Mouse (Mus musculus): Measurements from ENCODE around the gene Fsip1. TPM values are rescaled to one million over a fixed set of nuclear protein-coding genes. Genes with fewer than 3 reads are reported as not detected.
"Not testable (repeated sequence)": the region's sequence is repeated elsewhere in the genome, so short reads cannot be mapped to it uniquely, and the experiment has no call there.

The Fsip1 gene
- polyA plus RNA-seq, 1 experiment from 2014 or later = 1.2 TPM

DNA sequence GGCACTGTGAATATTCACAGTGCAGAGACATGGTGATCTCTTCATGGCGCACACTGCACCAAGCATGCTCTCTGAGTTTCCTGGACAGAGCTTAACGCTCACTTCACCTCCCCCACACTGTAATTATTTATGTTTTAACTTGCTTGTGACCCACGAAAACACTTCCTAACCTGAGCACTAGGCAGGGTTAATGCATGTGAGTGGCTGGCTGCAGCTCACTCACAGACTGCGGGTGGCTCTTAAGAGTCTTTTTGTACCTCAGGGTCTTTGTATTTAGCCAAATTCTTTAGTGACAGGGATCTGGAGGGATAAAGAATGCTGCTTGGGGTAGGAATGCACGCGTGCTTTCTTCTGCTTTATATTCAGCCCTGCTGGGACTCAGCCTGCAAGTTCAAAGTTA is 96.2 kb downstream of the Fsip1 start:
- Histone ChIP-seq H3K4me3 (no peak overlapping the region), H3K4me1 (peaks cover 54% of the 10 kb centered on the region), H3K27ac (peak overlapping the region; percentile 50; the same call in 1 of the 2 replicates), H3K36me3 (no peaks in the 10 kb centered on the region), H3K27me3 (ENCODE audit: low read depth, poor library complexity, severe bottlenecking) (no peaks in the 10 kb centered on the region), H3K9me3 (replicated peaks) (no peaks in the 10 kb centered on the region)
- no peak for DNase-seq (ENCODE audit: low spot score)
- WGBS = 29% methylated on average over 6 of the region's 6 CpGs

DNA sequence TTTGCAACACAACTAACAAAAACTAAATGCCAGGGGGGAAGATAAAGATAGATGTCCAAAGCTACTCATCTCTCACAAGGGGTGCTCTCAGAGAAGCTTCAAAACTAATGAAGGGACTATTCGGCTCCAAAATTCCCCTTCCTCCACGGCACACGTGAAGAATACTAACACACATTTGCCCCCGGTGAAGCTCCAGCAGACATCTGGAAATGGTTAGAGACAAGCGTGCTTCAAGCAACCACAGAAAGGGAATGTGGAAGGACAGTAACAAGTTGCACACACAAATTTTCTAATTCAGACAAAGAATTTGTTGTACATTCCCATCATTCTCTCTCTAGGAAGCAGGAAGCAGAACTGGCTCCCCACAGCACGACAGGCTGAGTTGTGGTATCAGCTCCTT is 97.6 kb downstream of the Fsip1 start:
- no peaks in the 10 kb centered on the region for H3K27me3 ChIP-seq (ENCODE audit: low read depth, poor library complexity, severe bottlenecking)
- 20% methylated on average over 6 of the region's 6 CpGs for WGBS
- H3K9me3 ChIP-seq (replicated peaks) = no peaks in the 10 kb centered on the region
- H3K4me1 ChIP-seq = peaks cover 52% of the 10 kb centered on the region
- H3K27ac ChIP-seq = no peak overlapping the region; the same call in none of the 2 replicates
- peak; percentile 39 for DNase-seq (ENCODE audit: low spot score)
- H3K36me3 ChIP-seq = no peaks in the 10 kb centered on the region
- no peak overlapping the region for H3K4me3 ChIP-seq

DNA sequence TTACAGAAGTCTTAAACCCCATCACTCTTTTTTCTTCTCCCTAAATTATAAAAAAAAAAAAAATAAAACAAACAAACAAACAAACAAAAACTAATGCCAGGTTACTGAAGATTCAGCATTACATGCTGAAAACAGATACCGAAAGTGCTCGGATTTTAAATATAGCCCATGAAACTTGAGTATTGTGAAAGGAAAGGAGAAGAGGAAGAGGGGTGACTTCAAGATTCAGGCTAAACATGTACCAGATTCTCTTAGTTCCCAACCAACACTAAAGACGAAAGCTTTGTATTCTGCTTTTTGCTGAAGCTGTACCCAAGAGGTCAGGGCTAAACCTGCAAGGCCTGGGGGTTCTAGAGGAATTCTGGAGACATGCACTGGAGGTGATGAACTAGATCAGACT is 98.7 kb downstream of the Fsip1 start:
- 94% methylated on average over 3 of the region's 3 CpGs for WGBS
- no peak overlapping the region for H3K27ac ChIP-seq
- peaks cover 46% of the 10 kb centered on the region for H3K4me1 ChIP-seq

DNA sequence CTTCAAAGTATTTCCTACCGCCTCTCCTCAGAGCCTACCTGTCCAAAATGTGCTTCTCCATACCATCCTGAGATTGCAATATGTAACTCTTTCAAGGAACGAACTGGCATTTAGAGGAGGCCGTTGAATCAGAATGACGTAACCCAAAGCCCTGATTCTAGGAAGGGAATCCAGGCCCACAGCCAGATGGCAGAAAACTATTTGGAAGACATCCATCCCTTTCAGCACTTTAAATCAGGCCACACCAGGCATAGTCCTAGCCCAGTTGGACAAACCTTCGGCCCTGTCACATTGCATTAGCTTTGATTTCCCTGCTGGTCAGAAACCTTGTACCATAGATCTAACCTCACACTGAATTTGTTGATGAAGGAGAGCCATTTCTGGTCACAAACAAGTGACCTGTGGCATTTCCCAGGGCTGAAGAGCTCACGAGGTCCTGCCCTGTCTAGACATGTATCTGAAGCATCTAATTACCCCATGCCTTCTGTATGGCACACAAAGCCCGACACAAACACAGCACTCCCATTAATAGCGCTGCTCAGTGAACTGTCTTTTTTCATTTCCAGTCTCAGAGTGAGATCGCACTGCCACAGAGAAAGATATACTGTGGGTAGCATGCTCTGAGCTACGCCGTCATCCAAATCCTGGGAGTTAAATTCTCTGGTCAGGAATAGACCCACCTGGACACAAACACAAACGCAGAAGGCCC is 106.8 kb downstream of the Fsip1 start:
- no peaks in the 10 kb centered on the region for H3K27me3 ChIP-seq (ENCODE audit: low read depth, poor library complexity, severe bottlenecking)
- no peak overlapping the region for H3K27ac ChIP-seq
- DNase-seq (ENCODE audit: low spot score) = no peak
- no peaks in the 10 kb centered on the region for H3K36me3 ChIP-seq
- H3K9me3 ChIP-seq (replicated peaks) = no peaks in the 10 kb centered on the region
- H3K4me3 ChIP-seq = no peak overlapping the region
- H3K4me1 ChIP-seq = peaks cover 3% of the 10 kb centered on the region; the same call in 1 of the 2 replicates
- 81% methylated on average over 12 of the region's 12 CpGs for WGBS

More for the DNA sequence above, 98.7 kb downstream of the Fsip1 start:
- Histone ChIP-seq H3K36me3 (no peaks in the 10 kb centered on the region), H3K9me3 (replicated peaks) (no peaks in the 10 kb centered on the region), H3K27me3 (ENCODE audit: low read depth, poor library complexity, severe bottlenecking) (no peaks in the 10 kb centered on the region), H3K4me3 (no peak overlapping the region)
- no peak for DNase-seq (ENCODE audit: low spot score)

DNA sequence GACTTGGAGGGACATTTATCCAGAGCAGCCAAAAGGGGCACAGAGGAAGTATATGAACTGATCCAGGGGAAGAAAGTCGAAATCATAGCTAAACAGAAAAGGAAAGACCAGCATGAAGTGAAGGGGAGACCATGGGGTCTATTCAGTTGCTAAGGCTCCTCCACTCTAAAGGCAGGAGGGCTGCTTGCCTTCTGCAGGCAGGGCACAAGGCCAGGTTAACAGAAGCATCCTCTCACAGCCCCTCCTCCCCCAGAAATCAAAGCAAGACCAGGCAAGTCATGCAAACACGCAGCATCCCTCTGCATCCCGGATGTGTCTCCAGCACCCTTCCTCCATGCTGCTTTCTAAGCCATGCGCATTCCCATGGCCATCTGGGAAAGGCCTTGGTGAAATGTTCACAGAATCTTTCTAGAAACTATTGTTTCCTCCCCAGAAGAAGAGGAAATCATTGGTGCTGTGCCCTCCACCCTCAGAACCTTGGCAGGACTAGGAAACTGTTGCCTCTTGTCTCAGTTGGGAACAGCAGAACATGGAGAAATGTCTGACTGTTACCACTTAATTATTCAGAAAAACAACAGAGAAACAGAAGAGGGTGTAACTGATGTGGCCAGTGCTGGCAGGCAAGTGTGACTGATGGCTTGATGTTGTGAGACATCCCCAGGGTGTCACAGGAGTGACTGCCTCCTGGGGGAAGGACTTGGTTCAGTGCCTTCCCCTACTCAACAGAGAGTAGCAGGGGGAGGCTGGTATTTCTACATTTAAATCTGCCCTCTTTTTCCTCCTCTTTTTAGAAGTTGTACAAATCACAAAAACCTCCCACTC is 108.2 kb downstream of the Fsip1 start:
- WGBS = 53% methylated on average over 4 of the region's 4 CpGs
- H3K36me3 ChIP-seq = no peaks in the 10 kb centered on the region
- H3K4me1 ChIP-seq = peaks cover 3% of the 10 kb centered on the region; the same call in 1 of the 2 replicates
- no peak overlapping the region for H3K27ac ChIP-seq
- no peaks in the 10 kb centered on the region for H3K9me3 ChIP-seq (replicated peaks)
- H3K4me3 ChIP-seq = no peak overlapping the region
- DNase-seq (ENCODE audit: low spot score) = no peak
- H3K27me3 ChIP-seq (ENCODE audit: low read depth, poor library complexity, severe bottlenecking) = no peaks in the 10 kb centered on the region

DNA sequence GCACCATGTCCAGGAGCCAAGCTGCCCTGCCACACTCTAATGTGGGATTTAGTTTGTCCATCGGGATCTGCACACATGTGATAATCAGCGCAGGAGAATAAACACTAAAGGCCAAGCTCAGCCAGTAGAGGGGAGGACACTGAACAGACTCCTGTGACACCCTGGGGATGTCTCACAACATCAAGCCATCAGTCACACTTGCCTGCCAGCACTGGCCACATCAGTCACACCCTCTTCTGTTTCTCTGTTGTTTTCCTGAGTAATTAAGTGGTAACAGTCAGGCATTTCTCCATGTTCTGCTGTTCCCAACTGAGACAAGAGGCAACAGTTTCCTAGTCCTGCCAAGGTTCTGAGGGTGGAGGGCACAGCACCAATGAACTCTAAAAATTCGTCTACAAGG is 109.0 kb downstream of the Fsip1 start:
- not testable (repeated sequence) for H3K36me3 ChIP-seq; H3K9me3 ChIP-seq (replicated peaks); H3K4me1 ChIP-seq; H3K27ac ChIP-seq; H3K27me3 ChIP-seq (ENCODE audit: low read depth, poor library complexity, severe bottlenecking); H3K4me3 ChIP-seq; DNase-seq (ENCODE audit: low spot score)
- WGBS = 58% methylated on average over 3 of the region's 3 CpGs

DNA sequence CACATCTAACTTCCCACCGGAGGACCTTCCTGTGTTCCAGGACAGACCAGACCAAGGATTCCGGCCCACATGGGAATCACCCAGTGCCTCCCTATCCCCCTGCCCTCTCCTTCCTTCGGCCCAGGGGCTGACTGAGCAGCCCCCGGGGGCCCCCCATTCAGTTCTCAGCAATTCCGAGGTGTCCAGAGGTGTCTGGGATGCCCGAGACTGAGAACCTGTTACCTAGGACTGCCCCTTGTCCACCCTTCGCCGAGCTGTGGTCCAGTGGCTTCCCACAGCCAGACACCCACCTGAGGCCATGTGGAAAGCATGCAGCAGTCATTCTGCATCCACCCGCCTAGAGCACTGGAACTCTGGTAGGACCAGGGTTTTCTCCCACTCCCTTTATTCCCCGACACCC is 115.1 kb downstream of the Fsip1 start:
- H3K36me3 ChIP-seq = no peaks in the 10 kb centered on the region
- WGBS = 90% methylated on average over 10 of the region's 10 CpGs
- peaks cover 2% of the 10 kb centered on the region; the same call in 1 of the 2 replicates for H3K4me1 ChIP-seq
- H3K9me3 ChIP-seq (replicated peaks) = no peaks in the 10 kb centered on the region
- no peak overlapping the region for H3K27ac ChIP-seq
- no peak overlapping the region for H3K4me3 ChIP-seq
- no peaks in the 10 kb centered on the region for H3K27me3 ChIP-seq (ENCODE audit: low read depth, poor library complexity, severe bottlenecking)
- DNase-seq (ENCODE audit: low spot score) = no peak

DNA sequence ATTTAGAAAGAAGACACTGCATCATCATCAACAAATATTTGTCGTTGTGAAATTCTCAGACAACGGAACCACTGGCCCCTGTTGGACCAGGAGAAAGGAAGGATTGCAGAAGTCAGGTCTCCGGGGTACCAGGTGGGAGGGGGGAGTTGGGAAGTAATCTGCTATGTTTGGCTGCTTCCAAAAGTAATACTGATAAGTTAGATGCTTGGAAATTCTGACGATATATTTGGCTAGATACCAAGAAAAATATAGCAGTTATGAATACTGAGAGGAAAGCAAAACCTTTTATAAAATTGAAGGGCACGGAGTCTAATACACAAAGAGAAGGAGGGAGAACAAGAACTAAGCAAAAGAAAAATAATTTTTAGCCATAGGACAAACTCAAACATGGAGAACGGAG is 117.5 kb downstream of the Fsip1 start:
- H3K27me3 ChIP-seq (ENCODE audit: low read depth, poor library complexity, severe bottlenecking) = no peaks in the 10 kb centered on the region
- no peaks in the 10 kb centered on the region for H3K4me1 ChIP-seq
- H3K4me3 ChIP-seq = no peak overlapping the region
- 93% methylated on average over 6 of the region's 6 CpGs for WGBS
- no peak for DNase-seq (ENCODE audit: low spot score)
- H3K36me3 ChIP-seq = no peaks in the 10 kb centered on the region
- no peaks in the 10 kb centered on the region for H3K9me3 ChIP-seq (replicated peaks)
- H3K27ac ChIP-seq = no peak overlapping the region

DNA sequence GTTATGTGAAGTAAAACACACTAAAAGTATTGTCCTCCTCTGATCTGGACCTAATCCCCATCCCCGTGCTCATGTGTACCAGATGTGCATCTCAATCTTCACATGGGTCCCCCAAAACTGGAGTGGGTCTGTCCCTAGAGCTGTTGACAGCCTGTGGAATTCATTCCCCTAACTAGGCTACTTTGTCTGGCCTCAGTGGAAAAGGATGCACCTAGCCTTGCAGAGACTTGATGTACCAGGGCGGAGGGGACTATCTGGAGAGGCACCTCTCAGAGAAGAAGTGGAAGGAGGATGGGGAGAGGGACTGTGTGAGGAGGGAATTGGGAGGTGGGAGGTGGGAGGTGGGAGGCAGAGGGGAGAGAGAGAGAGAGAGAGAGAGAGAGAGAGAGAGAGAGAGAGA is 119.0 kb downstream of the Fsip1 start:
- no peaks in the 10 kb centered on the region for H3K27me3 ChIP-seq (ENCODE audit: low read depth, poor library complexity, severe bottlenecking)
- H3K4me1 ChIP-seq = no peaks in the 10 kb centered on the region
- H3K4me3 ChIP-seq = no peak overlapping the region
- WGBS = 92% methylated on average over 2 of the region's 2 CpGs
- H3K9me3 ChIP-seq (replicated peaks) = no peaks in the 10 kb centered on the region
- H3K36me3 ChIP-seq = no peaks in the 10 kb centered on the region
- DNase-seq (ENCODE audit: low spot score) = no peak
- no peak overlapping the region for H3K27ac ChIP-seq

DNA sequence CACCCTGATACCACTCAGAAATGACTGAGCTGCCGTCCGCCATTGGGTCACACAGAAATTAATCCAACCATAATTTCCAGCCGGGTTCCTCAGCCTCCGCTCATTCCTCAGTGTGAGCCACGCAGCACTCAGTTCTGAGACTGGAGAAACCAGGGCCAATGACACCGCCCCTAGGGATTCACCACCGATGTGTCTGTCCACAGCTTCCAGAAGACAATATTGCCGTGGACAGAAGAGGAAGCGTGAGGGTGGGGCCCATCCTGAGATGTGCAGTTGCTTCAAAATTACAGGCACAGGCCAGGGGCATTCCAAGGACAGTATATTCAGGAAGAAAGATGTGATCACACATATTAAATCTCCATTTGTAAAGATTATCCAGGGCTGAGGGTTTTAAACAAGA is 119.7 kb downstream of the Fsip1 start:
- WGBS = 90% methylated on average over 9 of the region's 9 CpGs
- no peak for DNase-seq (ENCODE audit: low spot score)
- no peak overlapping the region for H3K4me3 ChIP-seq
- H3K9me3 ChIP-seq (replicated peaks) = no peaks in the 10 kb centered on the region
- H3K4me1 ChIP-seq = no peaks in the 10 kb centered on the region
- no peaks in the 10 kb centered on the region for H3K27me3 ChIP-seq (ENCODE audit: low read depth, poor library complexity, severe bottlenecking)
- H3K36me3 ChIP-seq = no peaks in the 10 kb centered on the region
- no peak overlapping the region for H3K27ac ChIP-seq

DNA sequence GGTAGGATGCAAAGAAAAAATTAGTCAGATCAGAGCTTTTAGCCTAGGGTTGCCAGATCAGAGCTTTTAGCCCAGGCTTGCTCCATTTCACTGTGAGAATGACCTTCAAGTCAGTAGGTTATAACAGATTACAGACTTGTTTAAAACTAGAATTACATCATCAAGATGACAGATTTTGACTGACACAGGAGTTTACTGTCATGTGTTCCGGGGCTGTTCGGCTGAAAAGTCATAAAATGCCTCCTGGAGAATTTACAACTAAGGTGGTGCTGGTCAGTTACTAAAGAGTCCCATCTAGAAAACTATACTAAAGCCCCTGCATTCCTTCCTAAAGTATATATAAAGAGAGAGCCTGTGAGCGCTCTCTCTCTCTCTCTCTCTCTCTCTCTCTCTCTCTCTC is 128.5 kb downstream of the Fsip1 start:
- no peaks in the 10 kb centered on the region for H3K27me3 ChIP-seq (ENCODE audit: low read depth, poor library complexity, severe bottlenecking)
- DNase-seq (ENCODE audit: low spot score) = no peak
- H3K4me1 ChIP-seq = peaks cover 22% of the 10 kb centered on the region
- no peak overlapping the region for H3K4me3 ChIP-seq
- no peak overlapping the region for H3K27ac ChIP-seq
- no peaks in the 10 kb centered on the region for H3K9me3 ChIP-seq (replicated peaks)
- WGBS = 39% methylated on average over 3 of the region's 3 CpGs
- peaks cover 19% of the 10 kb centered on the region for H3K36me3 ChIP-seq

DNA sequence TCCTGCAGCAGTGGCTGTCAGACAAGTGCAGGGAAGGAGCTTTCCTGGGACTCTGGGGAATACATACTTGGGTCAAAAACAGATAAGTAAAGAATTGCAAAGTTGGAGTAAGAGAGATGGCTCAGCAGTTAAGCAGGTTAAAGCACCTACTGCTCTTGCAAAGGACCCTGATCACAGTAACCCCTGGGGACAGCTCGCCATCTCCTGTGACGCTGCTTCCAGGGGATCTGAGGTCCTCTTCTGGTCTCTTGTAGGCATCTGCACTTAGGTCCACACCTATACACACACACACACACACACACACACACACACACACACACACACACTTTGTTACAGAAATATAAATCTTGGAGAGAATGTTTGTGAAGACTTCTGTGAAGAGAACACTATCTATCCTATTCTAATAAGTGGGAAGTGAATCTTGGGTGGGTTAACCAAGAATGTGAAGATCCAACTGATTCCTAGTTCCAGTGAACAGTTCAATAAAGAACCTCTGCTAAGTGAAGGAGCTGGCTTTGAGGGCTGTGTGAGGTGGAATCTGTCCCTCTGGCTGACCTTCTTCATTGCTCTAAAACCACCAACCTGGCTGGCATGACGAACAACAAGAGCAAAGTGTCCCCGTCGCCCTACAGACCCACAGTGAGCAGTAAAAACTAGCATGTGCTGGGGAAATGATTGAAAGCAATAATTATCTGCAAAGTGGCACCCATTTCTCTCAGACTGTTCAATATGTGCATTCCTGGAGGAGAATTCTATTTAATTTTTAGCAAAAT is 129.1 kb downstream of the Fsip1 start:
- WGBS = 80% methylated on average over 5 of the region's 5 CpGs
- Histone ChIP-seq H3K27me3 (ENCODE audit: low read depth, poor library complexity, severe bottlenecking) (no peaks in the 10 kb centered on the region), H3K4me3 (no peak overlapping the region), H3K4me1 (peaks cover 22% of the 10 kb centered on the region), H3K36me3 (peaks cover 25% of the 10 kb centered on the region), H3K27ac (no peak overlapping the region), H3K9me3 (replicated peaks) (no peaks in the 10 kb centered on the region)
- DNase-seq (ENCODE audit: low spot score) = no peak
